Mouse (Mus musculus) heart, embryonic 12.5 days (tissue): ENCODE results near the gene Atcay. TPM values are rescaled to one million over a fixed set of nuclear protein-coding genes. Genes with fewer than 3 reads are reported as not detected.

Experiments
- ATAC-seq: fragments of 200-750 bp; cut with Nextera tagmentation; 2 replicates; pipeline ENCODE4 v1.8.0; 2017; ENCODE audit warnings: moderate TSS enrichment, moderate library complexity; ENCODE audit not compliant: insufficient number of reproducible peaks, low FRiP score
- H3K27ac ChIP-seq: fragments of 300-500 bp; sonication (generic); 2 replicates; pipeline ENCODE4 v1.5.1; 2016; ENCODE audit warnings: mild to moderate bottlenecking, moderate library complexity; ENCODE audit not compliant: poor library complexity, severe bottlenecking
- H3K27me3 ChIP-seq: fragments of 300-500 bp; sonication (generic); replicated peaks from 2 replicates; pipeline ENCODE4 v1.6.1; 2016; ENCODE audit warnings: mild to moderate bottlenecking, moderate library complexity
- H3K36me3 ChIP-seq: fragments of 300-500 bp; sonication (generic); 2 replicates; pipeline ENCODE4 v1.6.1; 2016; ENCODE audit warnings: mild to moderate bottlenecking, moderate library complexity
- H3K4me1 ChIP-seq: fragments of 300-500 bp; sonication (generic); replicated peaks from 2 replicates; pipeline ENCODE4 v1.6.1; 2016; ENCODE audit warnings: mild to moderate bottlenecking
- H3K4me2 ChIP-seq: fragments of 300-500 bp; sonication (generic); 2 replicates; pipeline ENCODE4 v1.6.1; 2016; ENCODE audit warnings: mild to moderate bottlenecking, moderate library complexity
- H3K4me3 ChIP-seq: fragments of 300-500 bp; sonication (generic); 2 replicates; pipeline ENCODE4 v1.5.1; 2016; ENCODE audit warnings: mild to moderate bottlenecking
- H3K9ac ChIP-seq: fragments of 300-500 bp; sonication (generic); 2 replicates; pipeline ENCODE4 v1.6.1; 2016; ENCODE audit warnings: mild to moderate bottlenecking, moderate library complexity
- H3K9me3 ChIP-seq: fragments of 300-500 bp; sonication (generic); replicated peaks from 2 replicates; pipeline ENCODE4 v1.6.1; 2016; ENCODE audit warnings: mild to moderate bottlenecking, moderate library complexity
- WGBS: fragments of 180-500 bp; shearing (Covaris S2); methylation state at CpG from one replicate; pipeline ENCODE4 v1.1.7; 2016; 5-methylcytosine and 5-hydroxymethylcytosine counted together
- polyA plus RNA-seq: library from polyadenylated mRNA; unstranded; fragments of >200 nt; fragmentation: Nextera tagmentation; extraction: Ambion mirVana; gene quantifications from 2 replicates; pipeline ENCODE4 v1.2.1, GENCODE M21; 2016

Atcay gene
- polyA plus RNA-seq, 1 experiment from 2014 or later, result 0.72 TPM

- H3K9me3 ChIP-seq, result peaks cover 10% of the 10 kb centered on the region
- no peak overlapping the region for H3K9ac ChIP-seq
- H3K4me2 ChIP-seq, result no peak overlapping the region
- peaks cover 11% of the 10 kb centered on the region for H3K4me1 ChIP-seq
- no peak overlapping the region for H3K27ac ChIP-seq
- ATAC-seq, result no peak
- peaks cover 59% of the 10 kb centered on the region for H3K27me3 ChIP-seq
- H3K4me3 ChIP-seq, result no peak overlapping the region
- peaks cover 24% of the 10 kb centered on the region for H3K36me3 ChIP-seq
- WGBS, result 43% methylated on average over 21 of the region's 21 CpGs
Measured at GRCm38 (mm10) chr10:81259225-81259884, 28.7 kb upstream of the Atcay start.

- H3K27ac ChIP-seq, result no peak overlapping the region
- peaks cover 4% of the 10 kb centered on the region for H3K36me3 ChIP-seq
- 3% methylated on average over 62 of the region's 62 CpGs for WGBS
- H3K4me2 ChIP-seq, result peak overlapping the region; percentile 82
- peaks cover 10% of the 10 kb centered on the region for H3K9me3 ChIP-seq
- peak overlapping the region; percentile 61 for H3K9ac ChIP-seq
- peaks cover 17% of the 10 kb centered on the region for H3K4me1 ChIP-seq
- peaks cover 78% of the 10 kb centered on the region for H3K27me3 ChIP-seq
- no peak for ATAC-seq
- peak overlapping the region; percentile 47 for H3K4me3 ChIP-seq
Measured at GRCm38 (mm10) chr10:81257158-81258039, 26.8 kb upstream of the Atcay start.

- WGBS, result 58% methylated on average over 1 of the region's 1 CpGs
- no peak overlapping the region for H3K4me2 ChIP-seq
- H3K36me3 ChIP-seq, result no peaks in the 10 kb centered on the region
- no peak overlapping the region for H3K9ac ChIP-seq
- peaks cover 91% of the 10 kb centered on the region for H3K27me3 ChIP-seq
- H3K4me3 ChIP-seq, result no peak overlapping the region
- no peak overlapping the region for H3K27ac ChIP-seq
- peaks cover 17% of the 10 kb centered on the region for H3K4me1 ChIP-seq
- no peak for ATAC-seq
- H3K9me3 ChIP-seq, result no peaks in the 10 kb centered on the region
Measured at GRCm38 (mm10) chr10:81254886-81255285, 24.3 kb upstream of the Atcay start.

- H3K4me3 ChIP-seq, result peak within 1 kb of the TSS; percentile 11; the same call in 1 of the 2 replicates
- H3K36me3 ChIP-seq, result no peaks in the 10 kb centered on the region
- H3K27ac ChIP-seq, result no peak within 1 kb of the TSS
- peak within 1 kb of the TSS; percentile 25; the same call in 1 of the 2 replicates for H3K4me2 ChIP-seq
- H3K4me1 ChIP-seq, result peaks cover 12% of the 10 kb centered on the region
- H3K9ac ChIP-seq, result no peak within 1 kb of the TSS
- WGBS, result 14% methylated on average over 44 of the region's 44 CpGs
- no peaks in the 10 kb centered on the region for H3K9me3 ChIP-seq
- ATAC-seq, result peak; percentile 18; the same call in 1 of the 2 replicates
- H3K27me3 ChIP-seq, result peaks cover 72% of the 10 kb centered on the region
Measured at GRCm38 (mm10) chr10:81252424-81253419, 22.1 kb upstream of the Atcay start, which contains the start of gene Matk. TSS of gene Matk (plus strand) at chr10:81252935.

GRCm38 (mm10) chr10:81249442-81249841, 18.8 kb upstream of the Atcay start:
- H3K9me3 ChIP-seq, result no peaks in the 10 kb centered on the region
- H3K4me1 ChIP-seq, result peaks cover 11% of the 10 kb centered on the region
- H3K9ac ChIP-seq, result no peak overlapping the region
- no peak overlapping the region for H3K27ac ChIP-seq
- H3K27me3 ChIP-seq, result peaks cover 62% of the 10 kb centered on the region
- WGBS, result 74% methylated on average over 8 of the region's 8 CpGs
- H3K36me3 ChIP-seq, result no peaks in the 10 kb centered on the region
- H3K4me2 ChIP-seq, result no peak overlapping the region
- H3K4me3 ChIP-seq, result no peak overlapping the region
- no peak for ATAC-seq

- peaks cover 8% of the 10 kb centered on the region for H3K4me1 ChIP-seq
- 81% methylated on average over 2 of the region's 2 CpGs for whole genome bisulfite sequencing
- no peak for ATAC-seq
- no peaks in the 10 kb centered on the region for H3K9me3 ChIP-seq
- no peaks in the 10 kb centered on the region for H3K36me3 ChIP-seq
- H3K27me3 ChIP-seq, result peaks cover 61% of the 10 kb centered on the region
- H3K27ac ChIP-seq, result no peak overlapping the region
- H3K9ac ChIP-seq, result no peak overlapping the region
- H3K4me3 ChIP-seq, result no peak overlapping the region
- H3K4me2 ChIP-seq, result no peak overlapping the region
Measured at GRCm38 (mm10) chr10:81247804-81248203, 17.2 kb upstream of the Atcay start.

- H3K27me3 ChIP-seq, result peaks cover 64% of the 10 kb centered on the region
- H3K27ac ChIP-seq, result no peak overlapping the region
- H3K36me3 ChIP-seq, result no peaks in the 10 kb centered on the region
- ATAC-seq, result no peak
- H3K9ac ChIP-seq, result no peak overlapping the region
- no peak overlapping the region for H3K4me2 ChIP-seq
- 0 out of 2 replicates have a peak, but pooled peaks cover 9% of the 10 kb centered on the region for H3K4me1 ChIP-seq
- WGBS, result 80% methylated on average over 6 of the region's 6 CpGs
- no peak overlapping the region for H3K4me3 ChIP-seq
- H3K9me3 ChIP-seq, result no peaks in the 10 kb centered on the region
Measured at GRCm38 (mm10) chr10:81245166-81245565, 14.5 kb upstream of the Atcay start.

- Histone ChIP-seq H3K9ac (no peak overlapping the region), H3K27ac (no peak overlapping the region), H3K36me3 (no peaks in the 10 kb centered on the region), H3K4me2 (no peak overlapping the region; the same call in 1 of the 2 replicates), H3K4me1 (peaks cover 13% of the 10 kb centered on the region; the same call in 1 of the 2 replicates), H3K4me3 (no peak overlapping the region), H3K27me3 (peaks cover 65% of the 10 kb centered on the region), H3K9me3 (no peaks in the 10 kb centered on the region)
- 9% methylated on average over 17 of the region's 17 CpGs for WGBS
- ATAC-seq, result peak; percentile 19; the same call in 1 of the 2 replicates
Measured at GRCm38 (mm10) chr10:81244595-81244994, 14.0 kb upstream of the Atcay start.

- H3K36me3 ChIP-seq, result no peaks in the 10 kb centered on the region
- H3K4me2 ChIP-seq, result no peak overlapping the region
- H3K9ac ChIP-seq, result no peak overlapping the region
- no peak overlapping the region for H3K4me3 ChIP-seq
- WGBS, result 70% methylated on average over 4 of the region's 4 CpGs
- peaks cover 17% of the 10 kb centered on the region; the same call in 1 of the 2 replicates for H3K4me1 ChIP-seq
- H3K27me3 ChIP-seq, result peaks cover 69% of the 10 kb centered on the region
- H3K27ac ChIP-seq, result no peak overlapping the region
- ATAC-seq, result no peak
- H3K9me3 ChIP-seq, result no peaks in the 10 kb centered on the region
Measured at GRCm38 (mm10) chr10:81244146-81244545, 13.5 kb upstream of the Atcay start.

GRCm38 (mm10) chr10:81242021-81242420, 11.4 kb upstream of the Atcay start:
- H3K4me1 ChIP-seq, result peaks cover 17% of the 10 kb centered on the region; the same call in 1 of the 2 replicates
- H3K4me3 ChIP-seq, result no peak overlapping the region
- H3K27me3 ChIP-seq, result peaks cover 83% of the 10 kb centered on the region
- WGBS, result 89% methylated on average over 16 of the region's 16 CpGs
- H3K36me3 ChIP-seq, result no peaks in the 10 kb centered on the region
- no peak overlapping the region for H3K27ac ChIP-seq
- no peak for ATAC-seq
- H3K9ac ChIP-seq, result no peak overlapping the region
- no peaks in the 10 kb centered on the region for H3K9me3 ChIP-seq
- no peak overlapping the region for H3K4me2 ChIP-seq
